In the genomic region with DNA sequence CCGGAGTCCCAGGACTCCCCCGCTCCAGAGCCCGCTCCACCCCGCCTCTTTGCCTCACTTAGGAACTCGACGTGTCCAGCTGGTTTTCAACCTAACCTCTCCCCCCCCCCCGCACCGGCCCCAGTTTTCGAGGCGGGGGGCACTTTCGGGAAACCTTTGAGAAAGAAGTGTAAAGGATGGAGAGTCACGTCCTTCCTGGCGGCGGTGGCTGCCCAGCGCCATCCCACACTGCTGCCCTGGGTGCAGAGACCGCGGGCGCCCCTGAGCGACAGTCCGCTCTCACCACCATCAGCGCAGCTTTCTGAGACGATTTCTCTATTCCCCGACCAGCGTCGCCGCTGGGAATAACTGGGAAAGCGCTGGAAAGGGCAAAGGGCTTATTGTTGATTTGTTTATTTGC, we compare ENCODE assay signal across 7 mouse cellular contexts. TPM values are rescaled to one million over a fixed set of nuclear protein-coding genes. Genes with fewer than 3 reads are reported as not detected.
DNase-seq lines count a peak whose midpoint lies in the region; ATAC-seq and TF ChIP-seq lines count a peak whose summit lies in the region.

No protein-coding gene starts in this region.

- H3K4me3 ChIP-seq in forebrain, embryonic 16.5 days (replicated peaks; ENCODE audit: low read length): peak overlapping the region; percentile 56
- H3K4me3 ChIP-seq in hindbrain, postnatal 0 days (ENCODE audit: low read length): peak overlapping the region; percentile 55
- peak overlapping the region; percentile 56 for H3K4me3 ChIP-seq in liver, embryonic 13.5 days (replicated peaks)
- peak overlapping the region; percentile 56 for H3K4me3 ChIP-seq in neural tube, embryonic 13.5 days

- H3K27ac ChIP-seq in forebrain, embryonic 16.5 days (ENCODE audit: low read length): no peak overlapping the region
- no peak overlapping the region for H3K27ac ChIP-seq in hindbrain, postnatal 0 days
- no peak overlapping the region for H3K27ac ChIP-seq in liver, embryonic 13.5 days
- no peak overlapping the region for H3K27ac ChIP-seq in neural tube, embryonic 13.5 days (replicated peaks)

- peaks cover 43% of the 10 kb centered on the region for H3K4me1 ChIP-seq in forebrain, embryonic 16.5 days (replicated peaks; ENCODE audit: control insufficient read depth, insufficient read depth, low read length)
- peaks cover 4% of the 10 kb centered on the region; the same call in 1 of the 2 replicates for H3K4me1 ChIP-seq in hindbrain, postnatal 0 days (ENCODE audit: insufficient read depth, low read length)
- peaks cover 23% of the 10 kb centered on the region for H3K4me1 ChIP-seq in liver, embryonic 13.5 days (replicated peaks)
- H3K4me1 ChIP-seq in neural tube, embryonic 13.5 days (replicated peaks): peaks cover 57% of the 10 kb centered on the region

- no peaks in the 10 kb centered on the region for H3K9me3 ChIP-seq in forebrain, embryonic 16.5 days (ENCODE audit: control insufficient read depth, low read length)
- H3K9me3 ChIP-seq in hindbrain, postnatal 0 days (ENCODE audit: low read length): no peaks in the 10 kb centered on the region
- no peaks in the 10 kb centered on the region for H3K9me3 ChIP-seq in liver, embryonic 13.5 days (replicated peaks)
- no peaks in the 10 kb centered on the region for H3K9me3 ChIP-seq in neural tube, embryonic 13.5 days

- peak; percentile 43; the same call in 1 of the 2 replicates for TF ChIP-seq CTCF in hindbrain, postnatal 0 days (IDR thresholded peaks at IDR 0.05; ENCODE audit: low read depth)

- peak overlapping the region; percentile 80 for H3K4me2 ChIP-seq in forebrain, embryonic 16.5 days (ENCODE audit: low read length)
- H3K4me2 ChIP-seq in hindbrain, postnatal 0 days (ENCODE audit: low read depth, low read length): peak overlapping the region; percentile 76
- H3K4me2 ChIP-seq in liver, embryonic 13.5 days: peak overlapping the region; percentile 70
- peak overlapping the region; percentile 85 for H3K4me2 ChIP-seq in neural tube, embryonic 13.5 days

- DNase-seq in embryo, embryonic 9.5 days (ENCODE audit: extremely low spot score): peak; percentile 65
- DNase-seq in hindbrain, postnatal 0 days (ENCODE audit: low spot score): no peak
- no peak for DNase-seq in liver, embryonic 13.5 days
- DNase-seq in cerebellum, adult 18-20 months: no peak
- DNase-seq in thymus, adult 18-20 months: no peak

- no peaks in the 10 kb centered on the region for H3K36me3 ChIP-seq in forebrain, embryonic 16.5 days (ENCODE audit: control insufficient read depth, insufficient read depth)
- no peaks in the 10 kb centered on the region for H3K36me3 ChIP-seq in hindbrain, postnatal 0 days (ENCODE audit: insufficient read depth, low read length)
- H3K36me3 ChIP-seq in liver, embryonic 13.5 days: no peaks in the 10 kb centered on the region
- H3K36me3 ChIP-seq in neural tube, embryonic 13.5 days: no peaks in the 10 kb centered on the region

- H3K9ac ChIP-seq in forebrain, embryonic 16.5 days (replicated peaks; ENCODE audit: low read depth, low read length): no peak overlapping the region
- H3K9ac ChIP-seq in hindbrain, postnatal 0 days (replicated peaks; ENCODE audit: low read length): no peak overlapping the region
- H3K9ac ChIP-seq in liver, embryonic 13.5 days: no peak overlapping the region
- no peak overlapping the region for H3K9ac ChIP-seq in neural tube, embryonic 13.5 days

- under 1% methylated on average over 27 of the region's 27 CpGs for WGBS in forebrain, embryonic 16.5 days
- WGBS in hindbrain, postnatal 0 days: 0% methylated on average over 27 of the region's 27 CpGs
- 1% methylated on average over 27 of the region's 27 CpGs for WGBS in liver, embryonic 13.5 days (ENCODE audit: insufficient replicate concordance)
- 1% methylated on average over 27 of the region's 27 CpGs for WGBS in neural tube, embryonic 13.5 days

- peaks cover 82% of the 10 kb centered on the region for H3K27me3 ChIP-seq in forebrain, embryonic 16.5 days (replicated peaks; ENCODE audit: control insufficient read depth, insufficient read depth, low read length)
- H3K27me3 ChIP-seq in hindbrain, postnatal 0 days (ENCODE audit: insufficient read depth, low read length): peaks cover 52% of the 10 kb centered on the region
- H3K27me3 ChIP-seq in liver, embryonic 13.5 days: peaks cover 91% of the 10 kb centered on the region
- peaks cover 93% of the 10 kb centered on the region for H3K27me3 ChIP-seq in neural tube, embryonic 13.5 days

- ATAC-seq in forebrain, embryonic 16.5 days: no peak
- no peak for ATAC-seq in hindbrain, postnatal 0 days
- no peak for ATAC-seq in liver, embryonic 13.5 days (ENCODE audit: low read depth)
- no peak for ATAC-seq in neural tube, embryonic 13.5 days (ENCODE audit: low read depth)

RNA-seq across cellular contexts. Expression of gene Bmp4, which starts 1.8 kb away (rescaled TPM):
- 3.2 and 7.4 TPM in 2 replicates for polyA plus RNA-seq in forebrain, embryonic 16.5 days (2015; fragmentation: Nextera tagmentation; extraction: Ambion mirVana)
- total RNA-seq in hindbrain, postnatal 0 days (2014; rRNA removed): 4.3 and 10.8 TPM in 2 replicates
- 5.4 and 5.9 TPM in 2 replicates for polyA plus RNA-seq in hindbrain, postnatal 0 days (2015; fragmentation: Nextera tagmentation; extraction: Ambion mirVana)
- polyA plus RNA-seq in liver, embryonic 13.5 days (2015; fragmentation: Nextera tagmentation; extraction: Ambion mirVana): 1.4 TPM in 2 replicates
- polyA plus RNA-seq in neural tube, embryonic 13.5 days (2015; fragmentation: Nextera tagmentation; extraction: Ambion mirVana): 7.3 and 8.4 TPM in 2 replicates

RNA-seq across cellular contexts. Expression of gene Gm15217, which starts 9.4 kb away (rescaled TPM):
- not detected in 2 replicates for polyA plus RNA-seq in forebrain, embryonic 16.5 days (2015; fragmentation: Nextera tagmentation; extraction: Ambion mirVana)
- total RNA-seq in hindbrain, postnatal 0 days (2014; rRNA removed): not detected in 2 replicates
- not detected in 2 replicates for polyA plus RNA-seq in hindbrain, postnatal 0 days (2015; fragmentation: Nextera tagmentation; extraction: Ambion mirVana)
- not detected in 2 replicates for polyA plus RNA-seq in liver, embryonic 13.5 days (2015; fragmentation: Nextera tagmentation; extraction: Ambion mirVana)
- polyA plus RNA-seq in neural tube, embryonic 13.5 days (2015; fragmentation: Nextera tagmentation; extraction: Ambion mirVana): not detected in 2 replicates
